Mouse (Mus musculus) kidney, postnatal 10 days (tissue): ENCODE data around the gene Prpf6.

ENCODE experiments used
- DNase-seq: peaks from one replicate; pipeline ENCODE4 v3.0.0; 2021; ENCODE audit warnings: mixed read lengths

The Prpf6 gene

DNA sequence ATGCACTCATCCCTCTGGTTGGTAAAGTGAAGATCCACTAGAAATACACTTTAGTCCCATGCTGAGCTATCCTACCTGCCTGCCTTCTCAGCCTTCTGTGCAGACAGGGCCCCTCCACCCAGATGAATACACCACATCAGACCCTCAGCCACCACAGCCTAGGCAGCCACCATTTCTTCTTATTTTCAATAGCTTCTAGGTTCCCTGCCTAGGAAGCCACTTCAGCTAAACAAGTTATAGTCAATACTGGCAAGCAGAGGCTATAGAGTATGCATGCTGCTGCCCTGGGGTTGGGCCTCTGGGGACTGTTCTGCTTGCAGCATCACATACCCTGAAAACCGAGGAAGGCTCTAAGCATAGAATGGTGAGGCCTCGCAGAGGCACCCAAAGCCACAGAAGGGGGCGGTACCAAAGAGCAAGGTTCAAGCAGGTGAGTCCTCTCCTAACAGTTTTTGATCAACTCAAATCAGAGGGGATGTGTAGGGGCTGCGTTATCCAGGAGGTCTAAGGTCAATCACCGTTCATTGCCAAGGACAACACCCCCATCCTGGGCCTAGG lies at the start of gene Prpf6:
Gene Prpf6, plus strand, starts transcription at position 341 of the 558 bp plus-strand sequence.
- DNase-seq, result peak; percentile 47

DNA sequence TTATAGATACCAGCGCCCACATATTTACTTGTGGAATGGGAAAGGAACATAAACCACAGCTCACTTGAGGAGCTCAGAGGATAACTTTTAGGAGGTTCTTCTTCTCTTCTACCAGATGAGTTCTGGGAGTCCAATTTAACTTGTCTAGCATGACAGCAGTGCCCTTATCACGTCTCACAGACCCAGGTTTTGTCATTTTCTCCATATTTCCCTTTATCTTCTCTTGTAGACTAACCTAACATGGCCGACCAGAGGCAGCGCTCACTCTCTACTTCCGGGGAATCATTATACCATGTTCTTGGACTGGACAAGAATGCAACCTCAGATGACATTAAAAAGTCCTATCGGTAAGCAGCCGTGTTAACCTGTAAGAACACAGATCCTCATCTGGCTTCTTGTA lies 45.5 kb upstream of the Prpf6 start:
- no peak for DNase-seq

DNA sequence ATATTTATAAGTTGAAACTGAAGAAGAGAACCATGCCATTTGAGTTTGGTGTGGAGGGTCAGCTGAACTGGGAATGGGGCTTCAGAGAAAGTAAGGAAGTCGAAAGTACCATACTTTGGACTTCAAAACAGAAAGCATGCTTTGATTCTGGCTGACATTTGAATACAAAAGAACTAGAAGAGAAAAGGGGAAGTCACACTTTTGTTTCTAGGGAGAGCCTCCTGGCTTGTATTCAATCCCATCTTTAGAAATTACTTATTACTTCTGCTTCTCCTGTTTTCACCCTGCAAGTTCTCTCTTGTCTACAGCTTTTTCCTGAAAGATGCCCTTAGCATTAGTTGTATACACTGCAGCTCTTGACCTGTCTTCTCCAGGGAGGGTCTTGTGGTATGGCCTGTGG lies 43.4 kb upstream of the Prpf6 start:
- no peak for DNase-seq

DNA sequence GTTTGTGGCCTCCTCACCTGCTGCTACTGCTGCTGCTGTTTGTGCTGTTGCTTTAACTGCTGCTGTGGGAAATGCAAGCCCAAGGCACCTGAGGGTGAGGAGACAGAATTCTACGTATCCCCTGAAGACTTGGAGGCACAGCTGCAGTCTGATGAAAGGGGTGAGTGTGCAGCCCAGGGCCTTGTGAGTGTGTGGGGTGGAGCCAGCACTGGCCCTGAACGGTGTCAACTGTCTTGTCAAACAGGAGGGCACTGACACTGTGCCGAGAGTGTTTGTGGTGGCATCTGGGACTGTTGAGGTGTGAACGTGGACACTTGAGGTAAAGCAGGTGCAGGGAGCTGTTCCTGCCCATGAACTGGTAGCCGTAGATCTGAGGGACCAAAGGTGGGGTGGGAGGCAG lies 43.0 kb upstream of the Prpf6 start:
- no peak for DNase-seq

DNA sequence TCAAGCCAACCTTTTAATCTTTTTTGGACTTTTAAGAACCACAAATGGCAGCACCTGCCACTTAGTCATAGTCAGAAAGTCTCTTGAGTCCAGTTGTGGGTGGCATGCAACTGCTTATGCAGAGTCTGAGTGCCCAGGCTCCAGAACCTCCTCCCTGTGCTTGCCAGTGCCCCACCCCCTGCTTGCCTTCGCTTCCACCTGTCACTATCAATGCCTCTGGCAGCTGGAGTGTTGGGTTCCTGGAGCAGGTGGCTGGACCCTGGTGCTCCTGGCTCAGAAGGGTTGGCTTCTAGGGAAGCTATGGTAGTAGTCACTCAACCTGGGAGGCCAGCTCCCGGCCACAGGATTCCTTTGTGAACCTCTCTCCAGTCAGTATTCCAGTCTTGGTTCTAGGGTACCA lies 41.4 kb upstream of the Prpf6 start:
- DNase-seq, result no peak

DNA sequence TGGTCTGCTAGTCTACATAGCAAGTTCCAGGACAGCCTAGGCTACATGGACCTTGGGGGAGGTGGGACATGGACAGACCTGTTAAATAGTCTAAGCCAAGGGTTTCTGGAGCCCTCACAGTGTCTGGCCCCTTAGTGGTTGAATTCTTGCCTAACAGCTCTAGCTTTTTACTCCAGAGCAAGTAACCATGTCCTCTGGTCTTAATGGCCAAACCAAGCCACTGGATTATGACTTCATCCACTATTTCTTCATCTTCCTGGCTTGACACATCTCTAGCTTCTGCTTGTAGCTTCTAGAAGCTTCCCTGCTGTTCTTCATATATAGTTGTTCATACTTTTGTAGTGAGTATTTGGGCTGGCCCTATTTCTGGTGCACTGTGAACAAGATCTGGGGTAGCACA lies 37.9 kb upstream of the Prpf6 start:
- no peak for DNase-seq

DNA sequence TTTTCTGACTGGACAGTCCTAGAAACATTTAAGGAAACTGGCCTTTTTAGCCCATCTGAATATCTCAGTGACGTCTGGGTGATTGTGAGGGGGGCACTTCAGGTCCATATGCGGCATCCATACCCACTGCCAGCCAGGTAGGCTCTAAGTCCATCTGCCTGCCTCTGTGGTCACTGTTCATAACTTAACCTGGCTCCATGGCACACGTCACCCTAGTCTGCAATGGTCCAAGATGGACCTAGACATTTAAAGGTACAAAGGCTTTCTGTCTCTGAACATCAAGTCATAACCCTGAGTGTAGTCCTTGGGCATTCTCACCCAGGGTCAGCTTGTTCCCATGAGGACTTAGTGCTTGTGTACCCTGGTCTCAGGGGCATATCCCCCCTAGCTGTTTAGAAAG lies 24.3 kb upstream of the Prpf6 start:
- DNase-seq, result no peak

DNA sequence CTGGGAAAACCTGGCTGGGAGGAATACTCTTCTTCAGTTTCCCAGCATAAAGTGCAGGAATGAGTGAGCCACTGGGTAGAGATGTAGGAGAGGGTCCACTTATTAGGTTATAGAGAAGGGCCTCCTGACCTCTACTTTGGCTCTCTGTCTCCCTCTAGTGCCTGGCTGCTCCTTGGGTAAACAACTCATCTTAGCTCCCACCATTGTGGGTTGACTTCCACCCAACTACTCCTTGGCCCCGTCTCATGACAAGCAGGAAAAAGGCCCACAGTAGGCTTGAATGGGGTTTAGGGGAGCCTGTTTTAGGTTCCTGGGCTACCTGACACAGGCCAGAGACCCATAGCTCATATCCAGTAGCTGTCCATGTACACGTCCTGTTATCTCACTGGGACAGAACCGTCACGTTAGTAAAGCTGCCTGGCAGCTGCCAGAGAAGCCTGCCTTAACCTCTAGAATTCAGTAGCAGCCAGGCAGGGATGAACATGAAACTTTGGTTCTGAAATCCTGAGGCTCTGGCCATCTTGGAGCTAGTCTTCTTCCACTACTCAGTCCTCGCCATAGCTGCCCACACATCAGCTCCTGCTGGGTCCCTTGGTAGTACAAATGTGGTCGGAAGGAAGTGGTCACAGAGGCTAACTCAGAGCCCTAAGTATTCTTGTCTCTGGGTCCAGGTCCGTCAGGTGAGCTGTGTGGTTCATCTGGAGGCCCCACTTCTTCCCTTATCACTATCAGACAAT lies 23.2 kb upstream of the Prpf6 start:
- peak; percentile 81 for DNase-seq

DNA sequence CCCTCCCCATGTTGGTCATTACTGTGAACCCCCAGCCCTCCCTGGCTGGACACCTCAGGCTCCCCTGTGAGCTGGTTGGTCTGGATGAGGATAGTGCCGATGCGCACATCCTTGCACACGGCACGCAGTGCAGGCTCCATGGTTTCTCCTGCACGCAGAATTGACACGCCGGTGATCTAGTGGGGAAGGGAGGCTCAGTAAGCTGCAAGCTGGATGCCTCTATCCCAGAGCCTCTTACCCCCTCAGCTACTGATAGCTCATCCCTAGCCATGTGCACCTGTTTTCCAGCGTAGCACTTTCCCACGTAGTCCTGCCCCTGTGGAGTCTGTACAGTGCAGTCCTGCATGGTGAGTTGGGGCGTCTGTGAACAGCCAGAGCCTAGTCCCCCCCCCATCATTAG lies 21.8 kb upstream of the Prpf6 start:
- DNase-seq, result no peak

DNA sequence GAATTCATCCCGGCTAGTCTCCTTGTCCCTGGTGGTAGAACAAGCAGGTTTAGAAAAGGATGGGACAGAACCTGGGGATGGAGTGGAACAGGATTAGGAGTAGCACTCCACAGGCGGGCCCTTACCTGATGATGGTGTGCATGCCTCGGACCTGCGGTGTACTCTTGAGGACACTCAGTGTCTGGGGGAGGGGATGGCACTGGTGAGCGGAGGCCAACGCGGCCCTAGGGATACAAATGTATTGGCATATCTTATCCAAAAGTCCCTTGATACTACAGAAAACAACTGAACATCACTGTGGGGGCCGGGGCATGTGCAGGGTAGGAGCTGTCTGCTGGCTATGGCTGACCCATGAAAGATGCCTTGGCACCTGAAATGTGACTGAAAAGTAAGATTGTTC lies 21.3 kb upstream of the Prpf6 start:
- no peak for DNase-seq

DNA sequence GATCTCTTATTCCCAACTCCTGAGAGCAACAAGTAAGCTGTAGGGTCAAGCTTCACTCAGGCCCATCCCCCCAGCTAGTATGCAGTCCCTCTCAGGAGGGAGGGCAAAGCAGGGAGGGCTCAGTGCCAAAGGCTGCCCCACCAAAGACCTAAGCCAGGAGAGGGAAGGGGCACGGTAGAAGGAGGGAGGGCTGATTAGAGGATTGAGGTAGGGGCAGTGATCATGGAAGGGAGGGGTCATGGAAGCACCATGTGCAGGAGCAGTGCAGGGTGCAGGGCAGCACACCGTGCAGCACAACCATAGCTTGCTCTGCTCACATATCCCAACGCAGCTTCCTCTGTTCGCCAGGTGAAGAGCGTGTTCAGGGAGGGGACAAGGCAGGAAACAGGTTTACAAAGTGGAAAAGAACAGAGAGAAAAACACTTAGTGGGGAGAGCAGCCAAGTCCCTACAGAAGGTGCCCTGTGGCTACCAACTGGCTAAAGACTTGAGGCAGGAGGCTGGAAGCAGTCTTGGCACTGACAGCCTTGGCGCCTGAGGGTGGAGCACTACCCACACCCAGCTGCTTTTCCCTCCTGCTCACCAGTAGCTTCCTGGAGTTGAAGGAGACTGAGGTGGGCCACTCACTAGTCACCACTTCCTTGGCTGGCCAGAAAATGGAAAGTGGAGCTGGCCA lies 20.6 kb upstream of the Prpf6 start:
- DNase-seq, result no peak

DNA sequence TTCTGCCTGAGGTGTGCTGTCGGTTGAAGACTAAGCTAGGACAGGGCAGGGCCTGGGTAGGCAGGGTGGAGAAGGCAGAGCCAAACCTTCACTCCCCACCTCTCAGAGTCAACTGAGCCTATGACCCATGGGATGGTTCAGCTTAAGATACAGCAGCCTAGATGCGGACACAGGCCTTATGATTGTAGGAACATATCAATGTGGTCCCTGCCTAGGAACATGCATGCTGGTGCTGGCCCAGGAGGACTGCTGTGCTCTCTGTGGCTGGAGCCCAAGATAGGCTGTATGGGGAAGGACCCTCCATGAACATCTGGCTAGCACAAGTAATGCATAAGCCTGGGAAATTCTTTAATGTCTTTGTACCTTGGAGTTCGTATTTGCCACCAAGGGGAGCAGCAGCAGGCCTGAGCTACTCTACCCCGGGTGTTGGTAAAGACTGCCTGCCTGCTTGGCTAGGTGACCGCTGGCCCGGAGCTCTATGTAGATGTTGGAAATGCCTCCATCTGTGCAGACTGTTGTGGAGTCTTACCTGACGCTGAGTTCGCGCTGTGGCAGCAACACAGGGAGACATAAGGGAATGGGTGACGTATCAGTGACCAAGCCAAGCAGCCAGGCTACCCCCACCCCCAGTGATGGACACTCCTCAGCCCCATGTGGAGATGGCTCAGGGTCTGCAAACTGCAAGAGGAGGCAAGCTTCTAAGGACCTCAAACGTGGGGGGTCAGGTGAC lies 19.6 kb upstream of the Prpf6 start:
- DNase-seq, result no peak

DNA sequence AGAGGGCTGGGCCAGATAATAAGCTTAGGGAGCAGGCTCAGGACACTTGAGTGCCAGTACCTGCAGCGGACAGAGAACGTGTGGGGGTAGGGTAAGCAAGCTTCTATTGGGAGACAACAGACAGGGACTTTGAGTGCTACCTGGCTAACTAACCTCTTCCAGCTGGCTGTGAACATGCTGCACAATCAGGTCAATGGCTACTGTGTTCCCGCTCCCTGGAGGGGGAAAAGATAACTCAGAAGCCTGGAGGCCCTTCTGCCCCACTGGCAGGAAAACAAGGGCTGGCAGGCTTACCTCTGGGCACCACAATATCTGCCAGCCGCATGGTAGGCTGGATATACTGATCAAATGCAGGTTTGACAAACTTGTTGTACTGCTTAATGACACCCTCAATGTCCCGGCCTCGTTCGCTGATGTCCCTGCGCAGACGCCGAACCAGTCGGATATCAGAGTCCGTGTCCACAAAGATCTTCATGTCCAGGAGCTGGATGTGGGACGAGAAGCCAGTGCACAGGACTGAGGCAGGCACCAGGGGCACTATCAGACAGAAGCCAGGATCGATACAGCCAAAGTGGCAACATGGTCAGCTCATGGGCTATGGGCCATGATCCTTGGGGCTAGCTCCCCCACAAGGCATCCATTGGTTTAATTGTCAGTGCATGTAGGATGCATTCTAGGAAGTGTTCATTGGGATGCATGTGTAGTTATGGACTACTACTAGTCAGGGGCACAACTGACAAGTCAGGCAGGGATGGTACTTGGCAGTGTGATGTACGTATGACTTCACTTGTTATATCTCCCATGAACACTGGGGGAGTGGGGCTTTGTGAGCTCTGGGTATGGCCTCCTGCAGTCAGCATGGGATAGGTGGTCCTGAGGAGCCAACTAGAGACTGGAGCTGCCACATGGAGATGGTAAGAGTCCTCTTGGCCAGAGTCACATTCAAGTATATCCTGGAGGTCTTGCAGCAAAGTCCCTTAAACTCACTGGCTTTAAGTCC lies 18.4 kb upstream of the Prpf6 start:
- no peak for DNase-seq

DNA sequence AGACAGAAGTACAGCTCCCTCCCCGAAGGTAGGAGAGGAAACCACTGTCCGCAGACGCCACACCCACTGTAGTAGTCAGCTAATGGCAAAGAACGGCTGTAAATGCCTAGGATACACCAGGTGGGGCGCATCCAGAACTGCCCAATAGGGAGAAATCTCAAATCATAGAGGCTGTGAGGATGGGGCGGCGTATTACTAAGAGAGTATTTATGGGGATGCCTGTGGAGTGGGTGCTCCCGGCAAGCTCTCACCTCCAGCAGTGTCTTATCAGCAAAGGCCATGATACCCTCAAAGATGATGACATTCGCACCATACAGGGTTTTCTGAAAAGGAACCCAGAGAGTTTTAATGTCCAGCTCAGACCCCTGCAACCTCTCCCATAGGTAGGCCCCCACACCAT lies 17.7 kb upstream of the Prpf6 start:
- no peak for DNase-seq

DNA sequence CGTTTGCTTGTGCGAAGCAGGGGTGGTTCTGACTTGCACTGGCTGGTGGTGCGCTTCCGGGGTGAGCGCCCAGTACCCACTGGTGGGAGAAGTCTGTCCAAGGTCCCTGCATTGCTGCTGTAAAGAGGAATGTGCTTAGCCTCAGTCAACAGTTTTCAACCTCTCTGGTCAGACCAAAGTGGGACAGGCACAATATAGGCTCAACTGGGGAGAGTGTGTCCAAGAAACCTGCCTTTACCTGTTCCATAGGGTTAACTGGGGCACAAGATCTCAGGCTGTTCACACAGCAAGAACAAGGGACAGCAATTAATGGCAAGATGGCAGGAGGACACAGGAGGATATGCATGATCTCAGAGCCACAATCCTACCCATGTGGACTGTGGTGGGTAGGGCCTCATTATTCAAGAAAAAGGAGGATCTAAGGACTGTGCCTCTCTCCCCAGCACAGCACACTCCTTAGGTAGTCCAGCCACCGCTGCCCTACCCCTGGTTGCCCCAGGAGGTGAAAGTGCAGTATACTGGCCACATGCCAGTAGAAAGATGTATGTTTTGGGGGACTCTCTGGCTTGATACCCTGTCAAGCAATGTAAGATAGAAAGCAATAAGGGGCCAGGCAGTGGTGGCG lies 16.6 kb upstream of the Prpf6 start:
- no peak for DNase-seq

DNA sequence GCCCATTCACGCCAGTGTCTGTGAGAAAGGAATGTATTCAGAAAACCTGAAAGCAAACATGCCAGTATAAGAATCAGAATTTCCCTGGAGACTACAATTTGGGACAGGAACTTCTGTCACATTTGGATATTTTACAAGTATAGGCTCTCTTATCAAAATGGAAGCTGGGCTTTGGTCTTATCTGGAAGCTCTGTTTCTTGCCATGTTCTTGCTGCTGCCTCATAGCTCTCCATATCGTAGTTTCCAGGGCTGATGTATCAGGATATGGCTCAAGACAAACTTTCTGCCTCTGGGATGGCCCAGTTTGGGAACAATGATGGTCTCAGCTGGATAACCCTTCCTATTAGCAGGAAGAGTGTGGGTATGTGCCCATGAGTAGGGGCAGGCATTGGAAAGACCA lies 15.1 kb upstream of the Prpf6 start:
- no peak for DNase-seq

DNA sequence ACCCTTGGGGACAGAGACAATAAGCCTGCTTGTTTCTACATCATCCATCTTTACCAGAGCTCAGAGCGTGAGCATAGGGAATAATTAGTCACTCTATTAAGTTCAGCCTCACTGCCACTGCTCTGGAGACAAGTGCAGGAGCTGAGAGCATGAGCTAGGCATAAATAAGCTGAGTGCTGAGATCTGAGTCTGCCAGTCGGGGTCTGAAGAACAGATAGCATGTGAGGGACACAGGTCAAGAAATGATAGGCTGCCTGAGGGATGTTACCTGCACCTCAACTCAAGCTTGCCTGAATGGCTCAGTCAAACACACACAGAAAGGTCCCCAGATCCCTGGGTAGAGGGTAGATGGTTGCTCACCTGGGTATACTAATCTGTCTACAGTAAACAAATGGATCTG lies 14.5 kb upstream of the Prpf6 start:
- no peak for DNase-seq

DNA sequence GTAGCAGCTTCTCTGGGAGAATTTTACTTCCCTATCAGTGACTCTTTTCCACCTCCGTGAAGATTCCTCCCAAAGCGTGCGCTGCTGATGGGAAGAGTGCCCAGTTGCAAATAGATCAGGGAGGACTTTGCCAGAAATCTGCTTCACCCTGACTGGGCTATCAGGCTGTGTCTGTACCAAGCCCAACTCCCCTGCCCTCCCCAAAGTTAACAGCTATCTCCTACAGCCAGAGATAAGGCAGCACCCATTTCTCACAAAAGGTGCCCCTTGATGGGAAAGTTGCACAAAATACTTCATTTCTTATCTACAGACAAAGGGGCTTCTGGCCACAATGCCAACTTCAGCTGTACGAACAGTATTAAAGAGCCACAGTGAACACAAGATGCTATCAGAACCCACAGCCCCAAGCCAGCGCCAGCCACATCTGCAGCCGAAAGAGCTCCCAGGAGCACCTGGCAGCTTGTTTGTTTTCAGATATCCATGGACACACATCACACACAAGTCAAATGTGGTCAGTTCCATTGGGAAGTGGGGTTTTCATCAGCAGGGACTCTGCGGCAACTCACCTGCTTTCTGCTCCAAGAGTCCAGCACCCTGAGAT lies 13.6 kb upstream of the Prpf6 start:
- DNase-seq, result no peak

DNA sequence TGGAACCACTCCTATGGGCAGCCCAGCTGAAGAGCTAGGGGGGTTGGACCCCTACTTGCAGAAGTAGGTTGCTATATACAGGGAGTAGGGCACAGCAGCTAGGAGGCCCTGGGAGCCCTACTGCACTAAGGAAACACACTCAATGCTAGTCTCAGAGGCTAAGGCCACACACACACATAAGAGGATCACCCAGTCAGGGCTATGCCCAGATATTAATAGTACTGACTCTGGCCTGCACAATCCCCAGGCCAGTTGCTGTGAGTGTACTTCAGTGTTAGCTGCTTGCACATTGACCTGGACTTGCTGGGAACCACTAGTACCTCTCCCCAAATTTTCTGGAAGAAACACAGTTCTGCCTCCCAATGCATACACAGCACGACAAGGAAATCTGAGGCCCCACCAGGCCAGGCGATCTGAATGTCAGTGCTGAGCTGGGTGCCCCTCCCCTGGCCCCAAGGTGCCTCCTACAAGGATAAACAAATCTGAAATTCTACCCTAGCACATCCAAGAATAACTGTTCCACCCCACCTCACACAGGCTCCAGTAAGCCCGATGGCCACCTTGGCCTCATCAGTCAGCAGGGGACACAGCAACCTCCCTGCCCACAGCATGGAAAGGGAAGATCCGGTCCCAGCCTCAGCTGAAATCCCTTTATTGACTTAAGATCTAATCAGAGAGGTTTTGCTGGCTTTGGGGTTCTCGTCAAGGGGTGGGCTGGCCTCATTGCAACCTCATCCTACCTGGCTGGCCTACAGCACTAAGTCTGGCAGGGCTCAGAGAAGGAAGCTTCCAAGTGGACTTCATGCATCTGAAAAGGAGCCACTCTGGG lies 12.7 kb upstream of the Prpf6 start:
- no peak for DNase-seq

DNA sequence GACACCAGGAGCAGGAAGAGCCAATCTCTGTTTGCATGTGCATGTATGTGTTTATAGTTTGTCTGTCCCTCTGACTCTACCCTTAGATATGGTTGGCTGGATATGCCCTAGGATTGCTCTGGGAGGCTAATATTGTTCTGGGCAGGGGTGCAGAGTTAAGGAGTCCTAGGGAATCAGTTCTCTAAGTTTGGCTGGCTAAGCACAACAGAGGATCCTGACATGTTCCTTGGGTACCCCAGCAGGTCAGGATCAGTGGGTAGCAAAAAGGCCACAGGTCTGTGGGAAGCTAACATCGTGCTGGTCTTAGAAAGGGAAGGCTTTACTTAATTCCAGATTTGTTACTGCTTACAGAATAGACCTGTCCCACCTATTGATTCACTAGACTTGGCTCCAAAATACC lies 12.0 kb upstream of the Prpf6 start:
- DNase-seq, result no peak
